Comparison of ENCODE assay signal across 8 mouse cellular contexts in genomic region chr16:44063025-44063894, GRCm38 (mm10). TPM values are rescaled to one million over a fixed set of nuclear protein-coding genes. Genes with fewer than 3 reads are reported as not detected.
DNase-seq lines count a peak whose midpoint lies in the region; ATAC-seq lines count a peak whose summit lies in the region.

Gene Gramd1c (minus strand): TSS chr16:44063345.

- no peaks in the 10 kb centered on the region for H3K27me3 ChIP-seq in intestine, embryonic 14.5 days (replicated peaks; ENCODE audit: control insufficient read depth, insufficient read depth, low read length)

- peak within 1 kb of the TSS; percentile 12; the same call in 1 of the 2 replicates for H3K27ac ChIP-seq in intestine, embryonic 14.5 days (ENCODE audit: low read depth)

- peak within 1 kb of the TSS; percentile 61 for H3K4me3 ChIP-seq in intestine, embryonic 14.5 days (ENCODE audit: low read depth, low read length)

- H3K4me2 ChIP-seq in intestine, embryonic 14.5 days (ENCODE audit: low read length) = peak within 1 kb of the TSS; percentile 56

- H3K36me3 ChIP-seq in intestine, embryonic 14.5 days (ENCODE audit: control insufficient read depth, insufficient read depth, low read length) = no peaks in the 10 kb centered on the region

- H3K9me3 ChIP-seq in intestine, embryonic 14.5 days (ENCODE audit: control insufficient read depth, low read length) = no peaks in the 10 kb centered on the region

- WGBS in intestine, embryonic 14.5 days = 6% methylated on average over 45 of the region's 45 CpGs

- H3K4me1 ChIP-seq in intestine, embryonic 14.5 days (replicated peaks; ENCODE audit: control insufficient read depth, insufficient read depth, low read length) = no peaks in the 10 kb centered on the region

- peak; percentile 84 for ATAC-seq in intestine, embryonic 14.5 days (replicated peaks; ENCODE audit: low FRiP score, low TSS enrichment, low read depth)
- ATAC-seq in megakaryocyte-erythroid progenitor cell, adult 5-6 weeks (replicated peaks; ENCODE audit: low FRiP score, low TSS enrichment, poor library complexity, severe bottlenecking) = peak; percentile 92

- DNase-seq in layer of hippocampus, adult 11-12 months (ENCODE audit: low spot score) = peak; percentile 56
- no peak for DNase-seq in layer of hippocampus, adult 9-10 months (ENCODE audit: low spot score)
- peak; percentile 69 for DNase-seq in embryo, embryonic 11.5 days (ENCODE audit: low read depth, low spot score)
- DNase-seq in gastrocnemius, postnatal 36 days = peak; percentile 43 to 50
- peak; percentile 84 for DNase-seq in intestine, embryonic 14.5 days (ENCODE audit: low spot score)
- peak; percentile 63 to 68 for DNase-seq in left cerebral cortex, postnatal 25 days (ENCODE audit: low spot score in 2 of 2)
- peak; percentile 64 for DNase-seq in right cerebral cortex, postnatal 25 days

- intact Hi-C loops in gastrocnemius, postnatal 36 days (cut with DNase I) = loop anchor here (5.0 to 10.0 kb wide), 2 partner anchors 176 to 1878 kb away; partner anchors contain the start of gene Ccdc191
- intact Hi-C loops in left cerebral cortex, postnatal 25 days (cut with DNase I) = loop anchor here (5.0 kb wide), 1 partner anchor 86 kb away; the partner anchor contains the start of gene Zdhhc23

- peak within 1 kb of the TSS; percentile 62 for H3K9ac ChIP-seq in intestine, embryonic 14.5 days (ENCODE audit: low read length)

RNA-seq across cellular contexts. Expression of gene Gramd1c, which starts in this region (rescaled TPM):
- total RNA-seq in gastrocnemius, postnatal 36 days (2021) = under 1 TPM; 0.20 to 0.38 TPM
- 7.0 and 7.2 TPM in 2 replicates for polyA plus RNA-seq in intestine, embryonic 14.5 days (2014; fragmentation: Nextera tagmentation; extraction: Ambion mirVana)
- total RNA-seq in left cerebral cortex, postnatal 25 days (2021) = 1 to 10 TPM; 1.4 to 3.2 TPM
- 6.5 and 9.5 TPM in 2 replicates for total RNA-seq in megakaryocyte-erythroid progenitor cell, adult 5-6 weeks (2014; fragmentation: Nextera tagmentation)
- total RNA-seq in megakaryocyte-erythroid progenitor cell, adult 5-6 weeks (2017) = 10.2 and 13.7 TPM in 2 replicates

Comparison
In these comparisons a context has a peak if more than half of its experiments do, and no peak if none do; other contexts are left out.
1. Peak in DNase-seq in gastrocnemius, postnatal 36 days; RNA of the gene not detected or under 1 TPM.